Mouse (Mus musculus): ENCODE data around the gene Erbin. TPM values are rescaled to one million over a fixed set of nuclear protein-coding genes. Genes with fewer than 3 reads are reported as not detected.

The Erbin gene
- total RNA-seq, 1 experiment = 10.6 TPM

GRCm38 (mm10) chr13:103859041-103859440 is 61.3 kb downstream of the Erbin start:
- no peak overlapping the region for H3K27ac ChIP-seq (ENCODE audit: insufficient read depth, low read depth, low read length, poor library complexity, severe bottlenecking)
- in situ Hi-C loops (cut with MboI; ENCODE audit: low sequenced_read_pairs in 2 of 2, unreplicated experiment in 2 of 2) = no loop called here
- TF ChIP-seq MAFK (IDR thresholded peaks at IDR 0.05; ENCODE audit: insufficient read depth, low read depth, low read length) (no peak), ZNF384 (IDR thresholded peaks at IDR 0.05; ENCODE audit: low read depth, low read length) (no peak), HCFC1 (IDR thresholded peaks at IDR 0.05; ENCODE audit: borderline replicate concordance, insufficient read depth, low read length) (no peak), CHD2 (IDR thresholded peaks at IDR 0.05; ENCODE audit: low read depth, low read length) (no peak), ZC3H11A (IDR thresholded peaks at IDR 0.05; ENCODE audit: borderline replicate concordance, low read depth, low read length) (no peak)
- H3K4me1 ChIP-seq (ENCODE audit: control insufficient read depth in 2 of 2, insufficient read depth in 2 of 2, low read length in 2 of 2, poor library complexity in 1 of 2) = no peaks in the 10 kb centered on the region
- no peak overlapping the region for H3K4me3 ChIP-seq (ENCODE audit: insufficient read depth in 1 of 2, low read depth in 1 of 2, low read length in 2 of 2, poor library complexity in 1 of 2, severe bottlenecking in 1 of 2)
- H3K9ac ChIP-seq (ENCODE audit: insufficient read depth, low read depth, low read length, poor library complexity, severe bottlenecking) = no peak overlapping the region
- no peaks in the 10 kb centered on the region for H3K9me3 ChIP-seq (ENCODE audit: control insufficient read depth, insufficient read depth, low read depth, low read length)
- H3K36me3 ChIP-seq (ENCODE audit: control insufficient read depth, insufficient read depth, low read length, poor library complexity, severe bottlenecking) = no peaks in the 10 kb centered on the region; the same call in 1 of the 2 replicates
- no peak for DNase-seq (ENCODE audit: low read depth, low spot score)

DNA sequence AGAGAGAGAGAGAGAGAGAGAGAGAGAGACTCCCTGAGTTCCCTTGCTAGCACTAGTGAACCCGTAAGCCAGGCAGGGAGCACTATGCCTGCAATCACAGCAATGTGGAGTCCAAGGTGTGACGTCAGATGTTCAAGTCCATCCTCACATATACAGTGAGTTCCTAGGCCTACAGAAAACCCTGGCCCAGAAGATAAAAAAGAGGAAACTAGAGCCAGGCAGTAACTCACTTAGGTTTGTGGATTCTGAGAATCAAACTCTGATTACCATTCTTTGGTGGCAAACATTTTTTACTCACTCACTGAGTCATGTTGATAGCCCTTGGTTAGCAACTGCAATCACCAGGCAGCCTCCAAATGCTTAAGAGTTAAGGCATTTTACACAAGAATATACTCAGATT is 72.7 kb downstream of the Erbin start:
- no peak overlapping the region for H3K9ac ChIP-seq (ENCODE audit: insufficient read depth, low read depth, low read length, poor library complexity, severe bottlenecking)
- no peaks in the 10 kb centered on the region for H3K4me1 ChIP-seq (ENCODE audit: control insufficient read depth in 2 of 2, insufficient read depth in 2 of 2, low read length in 2 of 2, poor library complexity in 1 of 2)
- no peaks in the 10 kb centered on the region for H3K9me3 ChIP-seq (ENCODE audit: control insufficient read depth, insufficient read depth, low read depth, low read length)
- in situ Hi-C loops (cut with MboI; ENCODE audit: low sequenced_read_pairs in 2 of 2, unreplicated experiment in 2 of 2) = no loop called here
- H3K36me3 ChIP-seq (ENCODE audit: control insufficient read depth, insufficient read depth, low read length, poor library complexity, severe bottlenecking) = no peaks in the 10 kb centered on the region
- no peak for DNase-seq (ENCODE audit: low read depth, low spot score)
- no peak for TF ChIP-seq HCFC1 (IDR thresholded peaks at IDR 0.05; ENCODE audit: borderline replicate concordance, insufficient read depth, low read length)
- no peak for TF ChIP-seq MAFK (IDR thresholded peaks at IDR 0.05; ENCODE audit: insufficient read depth, low read depth, low read length)
- TF ChIP-seq CHD2 (IDR thresholded peaks at IDR 0.05; ENCODE audit: low read depth, low read length) = no peak
- TF ChIP-seq ZC3H11A (IDR thresholded peaks at IDR 0.05; ENCODE audit: borderline replicate concordance, low read depth, low read length) = no peak
- TF ChIP-seq ZNF384 (IDR thresholded peaks at IDR 0.05; ENCODE audit: low read depth, low read length) = no peak
- H3K4me3 ChIP-seq (ENCODE audit: insufficient read depth in 1 of 2, low read depth in 1 of 2, low read length in 2 of 2, poor library complexity in 1 of 2, severe bottlenecking in 1 of 2) = no peak overlapping the region
- H3K27ac ChIP-seq (ENCODE audit: insufficient read depth, low read depth, low read length, poor library complexity, severe bottlenecking) = no peak overlapping the region

DNA sequence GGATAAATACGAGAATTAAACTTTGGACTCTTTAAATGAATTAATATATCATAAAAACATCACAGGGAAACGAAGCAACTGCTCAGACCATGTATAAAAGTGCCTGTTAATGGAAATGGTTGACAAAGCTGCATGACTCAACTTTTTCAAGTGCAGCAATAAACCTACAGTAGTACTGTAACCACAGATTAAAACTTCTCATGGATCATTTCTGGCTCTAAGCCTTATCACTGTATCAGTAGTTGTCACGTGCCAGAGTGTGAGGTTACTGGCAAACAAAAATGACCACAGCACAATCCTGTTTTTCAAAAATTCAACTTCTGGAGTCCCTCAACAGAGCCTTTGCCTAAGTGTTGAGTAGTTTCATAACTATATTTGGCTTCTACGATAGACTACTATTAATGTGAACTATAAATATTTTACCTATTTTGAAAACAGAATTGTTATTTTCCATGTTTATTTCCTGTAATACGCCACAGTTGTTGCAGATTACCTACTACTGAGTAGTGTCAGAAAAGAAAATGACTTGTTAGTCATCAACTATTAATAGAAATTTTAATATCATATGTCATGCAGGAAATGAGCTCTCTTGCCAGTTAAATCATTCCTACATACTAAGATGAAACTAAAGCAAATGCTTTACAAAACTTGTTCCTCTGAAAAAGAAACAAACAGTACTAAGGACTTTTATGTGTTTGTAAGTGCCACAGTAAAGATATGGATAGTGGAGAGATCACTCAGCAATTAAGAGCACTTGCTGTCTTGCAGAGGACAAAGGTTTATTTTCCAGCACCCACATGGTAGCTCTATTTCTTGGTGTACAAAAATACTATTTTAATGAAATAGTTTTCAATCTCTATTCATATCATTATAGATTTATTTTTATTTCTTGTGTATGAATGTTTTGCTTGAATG is 78.8 kb downstream of the Erbin start:
- in situ Hi-C loops (cut with MboI; ENCODE audit: low sequenced_read_pairs in 2 of 2, unreplicated experiment in 2 of 2) = no loop called here
- H3K4me3 ChIP-seq (ENCODE audit: insufficient read depth in 1 of 2, low read depth in 1 of 2, low read length in 2 of 2, poor library complexity in 1 of 2, severe bottlenecking in 1 of 2) = no peak overlapping the region
- no peaks in the 10 kb centered on the region for H3K9me3 ChIP-seq (ENCODE audit: control insufficient read depth, insufficient read depth, low read depth, low read length)
- no peaks in the 10 kb centered on the region for H3K4me1 ChIP-seq (ENCODE audit: control insufficient read depth in 2 of 2, insufficient read depth in 2 of 2, low read length in 2 of 2, poor library complexity in 1 of 2)
- TF ChIP-seq CHD2 (IDR thresholded peaks at IDR 0.05; ENCODE audit: low read depth, low read length) = no peak
- no peak for TF ChIP-seq HCFC1 (IDR thresholded peaks at IDR 0.05; ENCODE audit: borderline replicate concordance, insufficient read depth, low read length)
- TF ChIP-seq ZNF384 (IDR thresholded peaks at IDR 0.05; ENCODE audit: low read depth, low read length) = no peak
- TF ChIP-seq MAFK (IDR thresholded peaks at IDR 0.05; ENCODE audit: insufficient read depth, low read depth, low read length) = no peak
- no peak for TF ChIP-seq ZC3H11A (IDR thresholded peaks at IDR 0.05; ENCODE audit: borderline replicate concordance, low read depth, low read length)
- no peak for DNase-seq (ENCODE audit: low read depth, low spot score)
- no peak overlapping the region for H3K9ac ChIP-seq (ENCODE audit: insufficient read depth, low read depth, low read length, poor library complexity, severe bottlenecking)
- no peaks in the 10 kb centered on the region for H3K36me3 ChIP-seq (ENCODE audit: control insufficient read depth, insufficient read depth, low read length, poor library complexity, severe bottlenecking)
- no peak overlapping the region for H3K27ac ChIP-seq (ENCODE audit: insufficient read depth, low read depth, low read length, poor library complexity, severe bottlenecking)

DNA sequence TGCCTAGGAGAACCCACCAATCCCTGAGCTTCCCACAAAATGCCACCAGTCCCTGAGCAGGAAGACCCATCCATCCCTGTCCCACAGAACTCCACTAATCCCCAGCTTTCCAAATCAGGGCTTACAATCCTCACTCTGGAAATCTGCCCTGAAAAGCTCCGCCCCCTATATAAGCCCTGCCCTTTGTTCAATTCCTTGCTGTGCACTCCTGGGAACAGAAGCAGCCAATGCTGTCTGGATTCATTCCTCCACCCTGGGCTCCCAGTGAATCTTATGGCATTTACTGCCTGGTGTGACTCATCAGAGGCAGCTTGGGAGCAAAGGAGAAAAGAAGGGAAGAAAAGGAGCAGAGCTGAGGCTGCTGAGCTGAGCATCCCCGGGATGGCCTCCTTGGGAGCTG is 81.7 kb downstream of the Erbin start:
- DNase-seq (ENCODE audit: low read depth, low spot score) = peak; percentile 11
- H3K9me3 ChIP-seq (ENCODE audit: control insufficient read depth, insufficient read depth, low read depth, low read length) = no peaks in the 10 kb centered on the region
- TF ChIP-seq HCFC1 (IDR thresholded peaks at IDR 0.05; ENCODE audit: borderline replicate concordance, insufficient read depth, low read length) (no peak), MAFK (IDR thresholded peaks at IDR 0.05; ENCODE audit: insufficient read depth, low read depth, low read length) (no peak), CHD2 (IDR thresholded peaks at IDR 0.05; ENCODE audit: low read depth, low read length) (no peak), ZC3H11A (IDR thresholded peaks at IDR 0.05; ENCODE audit: borderline replicate concordance, low read depth, low read length) (no peak), ZNF384 (IDR thresholded peaks at IDR 0.05; ENCODE audit: low read depth, low read length) (no peak)
- H3K4me3 ChIP-seq (ENCODE audit: insufficient read depth in 1 of 2, low read depth in 1 of 2, low read length in 2 of 2, poor library complexity in 1 of 2, severe bottlenecking in 1 of 2) = no peak overlapping the region
- no peak overlapping the region for H3K9ac ChIP-seq (ENCODE audit: insufficient read depth, low read depth, low read length, poor library complexity, severe bottlenecking)
- in situ Hi-C loops (cut with MboI; ENCODE audit: low sequenced_read_pairs in 2 of 2, unreplicated experiment in 2 of 2) = no loop called here
- no peaks in the 10 kb centered on the region for H3K4me1 ChIP-seq (ENCODE audit: control insufficient read depth in 2 of 2, insufficient read depth in 2 of 2, low read length in 2 of 2, poor library complexity in 1 of 2)
- H3K36me3 ChIP-seq (ENCODE audit: control insufficient read depth, insufficient read depth, low read length, poor library complexity, severe bottlenecking) = no peaks in the 10 kb centered on the region
- no peak overlapping the region for H3K27ac ChIP-seq (ENCODE audit: insufficient read depth, low read depth, low read length, poor library complexity, severe bottlenecking)

Measured in ES-E14 (cell line).